Mouse (Mus musculus) embryo, embryonic 10 days (tissue): ENCODE measurements around the gene Cideb.

Experiments used
- DNase-seq: peaks from one replicate; pipeline ENCODE4 v3.0.0-alpha.2; 2015; ENCODE audit warnings: low spot score

Gene Cideb

DNA sequence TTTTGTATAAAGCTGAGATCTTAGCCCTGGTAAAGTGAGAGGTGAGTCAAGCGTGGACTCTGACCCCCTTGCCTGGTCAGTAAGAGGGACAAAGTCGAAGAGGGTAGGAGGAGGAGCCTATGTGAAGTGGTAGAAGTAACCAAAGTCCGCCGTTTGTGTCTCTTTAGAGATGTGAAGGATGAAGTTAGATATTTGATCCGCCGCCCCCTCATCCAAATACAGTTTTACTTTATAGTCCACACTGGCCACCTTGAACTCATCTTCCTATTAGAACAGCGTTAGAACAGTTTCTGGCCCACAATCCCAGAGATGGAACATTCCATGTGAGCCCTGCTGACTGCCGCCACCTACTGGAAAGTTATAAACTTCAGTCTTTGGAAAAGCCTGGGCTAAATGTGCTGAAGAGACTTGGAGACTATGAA lies at the start of gene Cideb:
TSS of gene Cideb (minus strand) at position 96 of the 422 bp plus-strand sequence.
- DNase-seq = peak; percentile 80

- DNase-seq = no peak
Measured at GRCm38 (mm10) chr14:55795380-55796163, 37.3 kb upstream of the Cideb start.

DNA sequence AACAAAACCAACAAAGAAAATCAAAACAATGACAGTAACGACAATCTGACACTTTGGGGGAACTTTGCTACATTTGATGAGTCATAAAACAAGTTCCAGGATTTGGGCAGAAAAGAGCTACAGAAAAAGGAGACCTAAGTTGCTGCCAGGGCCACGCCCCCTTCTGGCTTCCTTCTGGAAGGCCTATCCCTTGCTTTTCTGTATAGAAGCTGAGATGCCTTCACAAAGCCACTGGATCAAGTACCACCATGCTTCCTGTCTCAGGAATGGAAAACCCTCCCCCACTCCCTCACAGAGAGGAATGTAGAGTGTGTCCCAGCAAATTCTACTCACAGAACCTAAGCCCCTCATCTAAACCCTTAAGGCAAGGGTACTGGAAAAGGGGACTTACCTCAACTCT lies 35.7 kb upstream of the Cideb start:
- no peak for DNase-seq

GRCm38 (mm10) chr14:55793461-55793860 lies 35.2 kb upstream of the Cideb start:
- DNase-seq = no peak

DNA sequence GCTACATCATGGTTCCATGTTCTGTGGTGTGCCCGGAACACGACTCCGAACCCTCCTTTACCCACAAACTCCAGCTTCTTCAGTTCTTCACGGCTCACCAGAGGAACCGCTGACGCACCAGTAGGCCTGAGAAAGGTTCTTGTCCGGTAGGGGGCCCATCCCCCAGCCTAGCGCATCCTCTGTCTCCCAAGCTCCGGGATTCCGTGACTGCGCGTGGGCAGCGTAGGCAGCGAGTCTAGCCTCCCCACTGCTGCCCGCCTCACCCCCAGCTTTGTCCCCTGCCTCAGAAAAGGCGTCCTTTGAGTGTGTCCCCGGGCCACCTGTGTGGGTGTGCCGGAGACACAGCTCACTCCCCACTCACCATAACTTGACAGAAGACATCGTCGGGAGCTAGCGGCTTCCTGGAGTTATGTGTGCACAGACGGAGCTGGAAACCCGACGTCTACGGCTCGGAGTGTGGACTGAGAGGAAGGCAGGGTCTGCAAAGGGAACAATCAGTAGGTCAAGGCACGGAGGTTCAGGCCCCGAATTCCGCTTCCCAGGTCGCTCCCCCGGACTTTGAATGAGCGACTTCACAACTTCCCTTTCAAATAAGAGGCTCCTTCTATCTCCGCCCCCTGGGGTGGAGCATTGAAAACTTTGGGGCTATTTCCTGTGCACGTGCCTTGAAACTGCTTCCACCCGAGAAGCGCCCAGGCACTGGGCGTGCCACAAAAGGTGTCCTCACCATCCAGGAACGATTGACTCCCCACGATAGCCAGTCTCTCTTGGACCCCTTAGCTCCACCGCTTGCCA lies 30.2 kb upstream of the Cideb start, which contains the start of gene Ripk3:
TSS of gene Ripk3 (minus strand) at position 610 of the 795 bp plus-strand sequence.
- DNase-seq = no peak

DNA sequence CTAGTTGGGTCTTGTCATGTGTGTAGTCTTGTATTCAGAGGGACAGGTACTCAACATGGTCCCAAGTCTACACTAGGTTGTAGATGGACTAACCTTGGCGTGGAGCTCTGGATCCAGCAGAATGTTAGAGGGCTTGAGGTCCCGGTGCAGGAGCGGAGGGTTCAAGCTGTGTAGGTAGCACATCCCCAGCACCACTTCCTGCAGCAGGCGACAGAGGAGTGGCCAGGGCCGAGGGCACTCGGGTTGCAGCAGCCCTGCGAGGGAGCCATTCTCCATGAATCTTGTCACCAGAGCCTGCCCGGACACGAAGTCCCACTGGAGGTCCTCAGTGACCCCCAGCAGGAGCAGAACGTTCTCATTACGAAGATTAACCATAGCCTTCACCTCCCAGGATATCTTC lies 29.5 kb upstream of the Cideb start:
- DNase-seq = no peak

DNA sequence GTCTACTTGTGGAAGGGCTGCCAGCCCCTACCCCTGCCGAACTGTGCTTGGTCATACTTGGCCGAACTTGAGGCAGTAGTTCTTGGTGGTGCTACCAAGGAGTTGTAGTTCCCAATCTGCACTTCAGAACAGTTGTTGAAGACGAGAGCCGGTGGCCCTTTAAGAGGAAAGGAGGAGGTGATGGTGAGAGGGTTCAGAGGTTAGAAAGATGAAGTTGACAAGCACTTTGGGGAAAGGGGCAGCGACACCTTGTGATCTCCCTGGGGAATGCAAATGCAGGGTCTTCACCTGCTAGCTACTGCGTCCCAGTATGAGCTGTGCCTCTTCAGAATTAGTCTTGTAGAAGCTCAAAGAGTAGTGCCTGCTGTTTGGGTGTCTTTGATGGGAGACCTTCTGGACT lies 26.9 kb upstream of the Cideb start:
- DNase-seq = peak; percentile 67

GRCm38 (mm10) chr14:55783958-55784235 lies 25.6 kb upstream of the Cideb start, which contains the start of gene Adcy4:
Adcy4 (minus strand) TSS chr14:55784095.
- peak; percentile 33 for DNase-seq

DNA sequence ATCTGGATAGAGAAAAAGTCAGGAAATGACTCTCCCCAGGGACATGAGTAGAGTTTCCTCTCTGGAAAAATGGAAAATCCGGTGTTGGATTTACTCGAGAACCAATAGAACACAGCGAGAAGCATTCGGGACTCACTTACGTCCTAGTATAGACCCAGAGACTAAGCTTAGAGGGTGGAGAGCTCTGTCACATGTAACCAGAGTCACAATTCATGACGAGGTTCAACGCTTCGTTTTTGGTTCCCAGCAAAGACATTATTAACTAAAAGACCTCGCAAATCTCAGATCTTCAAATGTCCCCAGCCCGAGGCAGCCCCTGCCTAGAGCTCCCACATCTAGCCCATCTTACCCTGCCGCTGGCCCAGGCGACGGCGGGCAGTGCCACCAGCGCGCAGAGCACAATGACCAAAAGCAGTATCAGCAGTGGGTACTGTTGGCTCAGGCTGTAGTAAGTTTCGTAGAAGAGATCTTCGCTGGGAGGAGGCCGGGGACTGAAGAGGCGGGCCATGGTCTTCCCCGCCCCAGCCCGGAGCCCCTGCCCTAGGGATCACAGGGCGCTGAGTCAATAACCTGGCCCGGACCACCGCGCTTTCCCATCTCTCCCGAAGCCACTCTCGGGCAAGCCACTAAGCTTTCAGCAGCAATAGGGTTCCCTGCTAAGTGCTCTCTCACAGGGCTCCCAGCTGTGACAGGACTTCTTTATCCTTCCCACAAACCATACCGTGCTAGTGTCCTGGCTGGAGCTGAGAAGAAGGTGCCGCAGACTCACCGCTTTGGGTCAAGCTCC lies 25.1 kb upstream of the Cideb start:
- DNase-seq = peak; percentile 72

- DNase-seq = no peak
Measured at GRCm38 (mm10) chr14:55782361-55782960, 24.2 kb upstream of the Cideb start.

DNA sequence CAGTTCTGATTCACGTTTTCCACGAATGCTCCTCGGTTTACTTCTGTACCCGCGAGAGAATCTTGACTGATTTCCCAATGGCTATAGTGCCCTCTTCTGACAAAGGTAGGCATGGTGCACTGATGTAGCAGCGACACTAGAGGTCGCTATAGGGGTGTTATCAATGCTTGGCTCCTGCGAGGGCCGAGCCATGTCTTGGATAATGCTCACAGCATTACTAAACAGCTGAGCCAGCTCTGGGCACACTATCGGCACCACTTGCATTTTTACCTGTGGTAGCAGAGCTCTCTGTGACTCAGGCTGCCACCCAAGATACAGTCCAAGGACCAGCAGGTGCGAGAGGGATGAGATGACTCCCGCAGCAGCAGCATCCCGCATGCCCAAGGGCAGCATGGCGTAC lies 23.1 kb upstream of the Cideb start:
- peak; percentile 94 for DNase-seq

- no peak for DNase-seq
Measured at GRCm38 (mm10) chr14:55780736-55781135, 22.5 kb upstream of the Cideb start.

DNA sequence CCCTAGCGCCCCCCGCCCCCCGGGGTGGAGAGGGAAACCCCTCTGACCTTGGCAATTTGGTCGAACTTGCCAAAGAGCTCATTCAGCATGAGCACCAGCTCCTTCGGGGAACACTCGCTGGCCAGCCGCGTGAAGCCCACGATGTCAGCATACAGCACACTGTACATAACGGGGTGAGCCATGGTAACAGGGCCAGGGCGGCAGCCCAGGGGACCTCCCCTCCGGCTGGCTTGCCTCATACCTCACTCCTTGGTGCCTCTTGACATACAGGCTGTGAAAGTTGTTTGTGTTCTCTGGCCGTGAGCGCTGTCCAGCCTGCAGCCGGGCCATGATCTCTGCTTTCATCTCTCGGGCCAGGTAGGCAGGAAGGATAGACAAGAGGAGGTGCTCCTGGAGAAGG lies 21.4 kb upstream of the Cideb start:
- DNase-seq = no peak

GRCm38 (mm10) chr14:55778686-55779085 lies 20.4 kb upstream of the Cideb start:
- DNase-seq = no peak

- DNase-seq = no peak
Measured at GRCm38 (mm10) chr14:55777806-55778205, 19.5 kb upstream of the Cideb start.

- no peak for DNase-seq
Measured at GRCm38 (mm10) chr14:55777176-55777575, 18.9 kb upstream of the Cideb start.

DNA sequence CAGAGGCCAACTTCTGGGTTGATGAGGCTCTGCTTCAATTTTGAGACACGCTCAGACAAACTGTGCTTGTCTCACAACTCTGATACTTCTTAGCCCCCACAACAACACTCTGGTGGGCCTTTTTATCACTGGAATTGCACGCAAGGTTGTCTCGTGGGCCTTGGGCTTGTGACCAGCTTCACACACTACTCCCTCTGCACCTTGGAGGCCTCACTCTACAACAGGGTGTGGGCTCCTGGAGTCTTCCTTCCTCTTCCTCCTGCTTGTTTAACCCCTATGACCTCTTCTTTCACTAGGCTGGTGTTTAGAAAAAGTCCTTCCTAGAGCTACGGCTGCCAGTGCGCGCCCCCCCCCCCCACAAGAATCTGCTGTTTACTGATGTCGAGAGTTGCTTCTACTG lies 18.5 kb upstream of the Cideb start:
- no peak for DNase-seq

GRCm38 (mm10) chr14:55769087-55769703 lies 10.9 kb upstream of the Cideb start:
- no peak for DNase-seq

DNA sequence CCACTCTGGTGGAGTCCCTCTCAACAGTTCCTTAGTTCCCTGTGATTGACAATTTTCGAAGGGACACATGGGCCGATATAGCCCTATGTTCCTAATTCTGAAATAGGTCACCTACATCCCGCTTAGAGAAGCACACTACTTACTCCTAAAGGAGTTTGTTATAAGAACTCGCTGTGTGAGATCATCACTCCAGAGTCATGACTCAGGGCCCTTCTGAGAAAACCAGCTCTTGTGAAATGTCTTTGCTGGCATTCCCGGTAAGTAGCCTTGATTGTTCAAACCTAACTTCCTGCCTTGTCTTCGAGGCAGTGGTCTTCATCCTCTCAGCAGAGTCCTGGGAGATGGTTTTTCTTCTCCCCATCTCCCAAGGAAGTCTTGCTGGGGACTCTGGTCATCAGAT lies 10.3 kb upstream of the Cideb start:
- DNase-seq = no peak

DNA sequence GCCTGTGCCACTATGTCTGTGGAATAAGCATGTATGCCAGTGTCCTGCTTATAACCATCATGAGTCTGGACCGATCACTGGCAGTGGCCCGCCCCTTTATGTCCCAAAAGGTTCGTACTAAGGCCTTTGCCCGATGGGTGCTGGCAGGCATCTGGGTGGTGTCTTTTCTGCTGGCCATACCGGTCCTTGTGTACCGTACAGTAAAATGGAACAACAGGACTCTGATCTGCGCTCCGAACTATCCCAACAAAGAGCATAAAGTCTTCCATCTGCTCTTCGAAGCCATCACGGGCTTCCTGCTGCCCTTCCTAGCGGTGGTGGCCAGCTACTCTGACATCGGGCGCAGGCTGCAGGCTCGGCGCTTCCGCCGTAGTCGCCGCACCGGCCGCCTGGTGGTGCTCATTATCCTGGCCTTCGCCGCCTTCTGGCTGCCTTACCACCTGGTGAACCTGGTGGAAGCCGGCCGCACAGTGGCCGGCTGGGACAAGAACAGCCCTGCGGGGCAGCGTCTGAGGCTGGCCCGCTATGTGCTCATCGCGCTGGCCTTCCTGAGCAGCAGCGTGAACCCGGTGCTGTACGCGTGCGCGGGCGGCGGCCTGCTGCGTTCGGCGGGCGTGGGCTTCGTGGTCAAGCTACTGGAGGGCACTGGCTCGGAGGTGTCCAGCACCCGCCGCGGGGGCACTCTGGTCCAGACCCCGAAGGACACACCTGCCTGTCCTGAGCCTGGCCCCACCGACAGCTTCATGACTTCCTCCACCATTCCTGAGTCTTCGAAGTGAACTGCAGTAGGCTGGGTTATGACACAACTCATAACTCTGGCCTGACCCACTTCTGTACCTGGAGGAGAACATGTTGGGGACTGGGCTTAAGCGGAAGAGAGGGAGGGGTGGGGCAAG lies 9.5 kb upstream of the Cideb start:
- DNase-seq = peak; percentile 79

- DNase-seq = no peak
Measured at GRCm38 (mm10) chr14:55765696-55766095, 7.4 kb upstream of the Cideb start, which contains the start of gene Ltb4r1. Ltb4r1 (plus strand) TSS chr14:55765962.
